Mouse (Mus musculus) lung, embryonic 14.5 days (tissue): ENCODE measurements around the gene Tex101. TPM values are rescaled to one million over a fixed set of nuclear protein-coding genes. Genes with fewer than 3 reads are reported as not detected.
A peak's percentile ranks its signal among the peaks of the same experiment; 100 is the strongest.

ENCODE experiments used
- ATAC-seq: fragments of 200-750 bp; cut with Nextera tagmentation; 2 replicates; pipeline ENCODE4 v1.8.0; 2017; ENCODE audit warnings: mild to moderate bottlenecking, moderate TSS enrichment, moderate library complexity; ENCODE audit not compliant: insufficient read depth
- DNase-seq: peaks from one replicate; pipeline ENCODE4 v3.0.0-alpha.2; 2015
- H3K27ac ChIP-seq: fragments of 300-500 bp; sonication (generic); 2 replicates; pipeline ENCODE4 v1.5.1; 2014; ENCODE audit warnings: low read depth, mild to moderate bottlenecking, moderate library complexity
- H3K27me3 ChIP-seq: fragments of 300-500 bp; sonication (generic); 2 replicates; pipeline ENCODE4 v1.6.1; 2014; ENCODE audit warnings: low read length, control low read depth; ENCODE audit not compliant: insufficient read depth
- H3K36me3 ChIP-seq: fragments of 300-500 bp; sonication (generic); 2 replicates; pipeline ENCODE4 v1.6.1; 2014; ENCODE audit warnings: control low read depth; ENCODE audit not compliant: insufficient read depth
- H3K4me1 ChIP-seq: fragments of 300-500 bp; sonication (generic); 2 replicates; pipeline ENCODE4 v1.6.1; 2014; ENCODE audit warnings: antibody characterized with exemption, control low read depth; ENCODE audit not compliant: insufficient read depth
- H3K4me2 ChIP-seq: fragments of 300-500 bp; sonication (generic); 2 replicates; pipeline ENCODE4 v1.6.1; 2014; ENCODE audit warnings: mild to moderate bottlenecking
- H3K4me3 ChIP-seq: fragments of 300-500 bp; sonication (generic); 2 replicates; pipeline ENCODE4 v1.5.1; 2014; ENCODE audit warnings: low read depth, low read length
- H3K9ac ChIP-seq: fragments of 300-500 bp; sonication (generic); 2 replicates; pipeline ENCODE4 v1.6.1; 2014
- H3K9me3 ChIP-seq: fragments of 300-500 bp; sonication (generic); 2 replicates; pipeline ENCODE4 v1.6.1; 2016; ENCODE audit warnings: low read depth, low read length, control low read depth
- CTCF ChIP-seq: IDR thresholded peaks from 2 replicates; pipeline ENCODE4 v1.5.1; 2016; ENCODE audit warnings: antibody characterized with exemption, low read depth
- WGBS: fragments of 180-500 bp; shearing (Covaris S2); extraction: QIAGEN DNeasy Blood & Tissue Kit; methylation state at CpG from one replicate; pipeline ENCODE4 v1.1.7; 2014; 5-methylcytosine and 5-hydroxymethylcytosine counted together
- polyA plus RNA-seq: library from polyadenylated mRNA; unstranded; fragments of >200 nt; fragmentation: Nextera tagmentation; extraction: Ambion mirVana; gene quantifications from 2 replicates; pipeline ENCODE4 v1.2.1, GENCODE M21; 2014

The Tex101 gene
- polyA plus RNA-seq, 1 experiment from 2014 or later, result not detected

- Histone ChIP-seq H3K9me3 (no peaks in the 10 kb centered on the region), H3K4me3 (no peak overlapping the region), H3K4me1 (no peaks in the 10 kb centered on the region), H3K27me3 (no peaks in the 10 kb centered on the region), H3K36me3 (no peaks in the 10 kb centered on the region), H3K4me2 (no peak overlapping the region), H3K27ac (no peak overlapping the region), H3K9ac (no peak overlapping the region)
- ATAC-seq (no peak), DNase-seq (no peak)
- 70% methylated on average over 7 of the region's 7 CpGs for WGBS
- no peak for TF ChIP-seq CTCF
Measured at GRCm38 (mm10) chr7:24646486-24646885, 30.0 kb downstream of the Tex101 start.

DNA sequence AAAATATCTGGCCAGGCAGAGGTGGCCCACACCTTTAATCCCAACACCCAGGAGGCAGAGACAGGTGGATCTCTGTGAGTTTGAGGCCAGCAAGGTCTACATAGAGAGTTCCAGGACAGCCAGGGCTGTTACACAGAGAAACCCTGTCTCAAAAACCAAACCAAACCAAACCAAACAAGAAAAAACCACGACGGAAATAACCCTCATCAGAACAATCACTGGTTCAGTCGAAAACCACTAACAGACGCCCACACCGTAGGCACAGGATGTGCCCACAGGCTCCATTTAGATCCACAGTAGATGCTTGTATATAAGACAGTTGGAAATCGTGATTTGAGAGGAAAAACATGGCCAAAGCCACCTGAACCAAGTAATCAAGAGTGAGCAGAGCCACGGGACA is 31.5 kb downstream of the Tex101 start:
- Histone ChIP-seq H3K27ac (no peak overlapping the region), H3K36me3 (no peaks in the 10 kb centered on the region), H3K9ac (no peak overlapping the region), H3K9me3 (no peaks in the 10 kb centered on the region), H3K4me1 (no peaks in the 10 kb centered on the region), H3K4me3 (no peak overlapping the region), H3K4me2 (no peak overlapping the region), H3K27me3 (0 out of 2 replicates have a peak, but pooled peaks cover 6% of the 10 kb centered on the region)
- DNase-seq (no peak), ATAC-seq (no peak)
- 69% methylated on average over 7 of the region's 7 CpGs for WGBS
- TF ChIP-seq CTCF, result no peak

GRCm38 (mm10) chr7:24644492-24644891 is 32.0 kb downstream of the Tex101 start:
- H3K4me2 ChIP-seq, result no peak overlapping the region
- H3K9me3 ChIP-seq, result no peaks in the 10 kb centered on the region
- no peaks in the 10 kb centered on the region for H3K36me3 ChIP-seq
- H3K4me3 ChIP-seq, result no peak overlapping the region
- whole genome bisulfite sequencing, result 80% methylated on average over 6 of the region's 6 CpGs
- no peak overlapping the region for H3K27ac ChIP-seq
- ATAC-seq (no peak), DNase-seq (no peak)
- H3K9ac ChIP-seq, result no peak overlapping the region
- no peaks in the 10 kb centered on the region for H3K4me1 ChIP-seq
- H3K27me3 ChIP-seq, result peaks cover 11% of the 10 kb centered on the region; the same call in 1 of the 2 replicates
- no peak for TF ChIP-seq CTCF

DNA sequence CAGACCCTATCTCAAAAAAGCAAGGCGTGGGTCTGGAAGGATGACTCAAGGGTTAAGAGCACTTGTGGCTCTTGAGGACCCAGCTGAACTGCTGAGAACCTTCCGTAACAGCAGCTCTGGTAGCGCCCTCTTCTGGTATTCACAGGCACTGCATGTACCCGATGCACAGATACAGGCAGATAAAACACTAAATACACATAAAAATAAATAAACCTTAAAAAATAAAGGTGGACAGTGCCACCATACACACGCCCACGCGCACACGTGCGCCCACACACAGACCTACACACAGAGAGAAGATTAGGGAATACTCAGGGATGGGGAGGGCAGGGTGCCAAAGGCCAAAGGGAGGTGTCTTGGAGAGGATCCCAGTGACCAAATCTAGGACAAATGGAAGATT is 34.0 kb downstream of the Tex101 start:
- Histone ChIP-seq H3K36me3 (no peaks in the 10 kb centered on the region), H3K4me3 (no peak overlapping the region), H3K4me2 (no peak overlapping the region), H3K9me3 (no peaks in the 10 kb centered on the region), H3K4me1 (0 out of 2 replicates have a peak, but pooled peaks cover 3% of the 10 kb centered on the region), H3K9ac (no peak overlapping the region), H3K27ac (no peak overlapping the region), H3K27me3 (peaks cover 30% of the 10 kb centered on the region)
- peak; percentile 78 for DNase-seq
- peak; percentile 75 for TF ChIP-seq CTCF
- 0 out of 2 replicates have a peak, but pooled peaks have one; percentile 27 for ATAC-seq
- WGBS, result 9% methylated on average over 9 of the region's 9 CpGs

- Histone ChIP-seq H3K27me3 (peaks cover 47% of the 10 kb centered on the region), H3K4me1 (0 out of 2 replicates have a peak, but pooled peaks cover 3% of the 10 kb centered on the region), H3K4me3 (no peak overlapping the region), H3K9me3 (no peaks in the 10 kb centered on the region), H3K9ac (no peak overlapping the region), H3K27ac (no peak overlapping the region), H3K36me3 (no peaks in the 10 kb centered on the region), H3K4me2 (no peak overlapping the region)
- DNase-seq, result no peak
- TF ChIP-seq CTCF, result no peak
- WGBS, result 62% methylated on average over 13 of the region's 13 CpGs
- no peak for ATAC-seq
Measured at GRCm38 (mm10) chr7:24640450-24640849, 36.0 kb downstream of the Tex101 start.

- ATAC-seq, result peak; percentile 36; the same call in 1 of the 2 replicates
- H3K9me3 ChIP-seq, result no peaks in the 10 kb centered on the region
- peak overlapping the region; percentile 36; the same call in 1 of the 2 replicates for H3K9ac ChIP-seq
- H3K36me3 ChIP-seq, result no peaks in the 10 kb centered on the region
- H3K4me1 ChIP-seq, result 0 out of 2 replicates have a peak, but pooled peaks cover 3% of the 10 kb centered on the region
- no peak overlapping the region for H3K27ac ChIP-seq
- peak overlapping the region; percentile 43 for H3K4me3 ChIP-seq
- 3% methylated on average over 35 of the region's 35 CpGs for WGBS
- TF ChIP-seq CTCF, result no peak
- peaks cover 47% of the 10 kb centered on the region for H3K27me3 ChIP-seq
- H3K4me2 ChIP-seq, result peak overlapping the region; percentile 88
- DNase-seq, result peak; percentile 69
Measured at GRCm38 (mm10) chr7:24638026-24638856, 38.2 kb downstream of the Tex101 start.

DNA sequence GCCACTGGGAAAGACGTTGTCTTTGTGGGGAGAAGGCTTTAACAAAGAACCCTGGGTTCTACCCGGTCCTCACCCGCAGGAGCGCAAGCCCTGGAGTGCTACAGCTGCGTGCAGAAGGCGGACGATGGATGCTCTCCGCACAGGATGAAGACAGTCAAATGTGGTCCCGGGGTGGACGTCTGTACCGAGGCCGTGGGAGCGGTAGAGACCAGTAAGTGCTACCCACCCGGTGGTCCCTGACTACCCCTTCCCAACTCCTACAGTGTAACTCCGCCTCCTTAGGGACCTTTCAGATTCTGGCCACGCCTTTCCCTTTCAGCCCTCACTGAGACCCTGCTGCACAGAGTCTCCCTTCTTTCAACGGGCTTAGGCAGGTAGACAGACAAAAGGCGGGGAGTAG is 39.4 kb downstream of the Tex101 start:
- TF ChIP-seq CTCF, result no peak
- no peak for DNase-seq
- H3K4me2 ChIP-seq, result peak overlapping the region; percentile 88; the same call in 1 of the 2 replicates
- no peak overlapping the region for H3K9ac ChIP-seq
- H3K36me3 ChIP-seq, result no peaks in the 10 kb centered on the region
- no peak overlapping the region for H3K27ac ChIP-seq
- H3K9me3 ChIP-seq, result no peaks in the 10 kb centered on the region
- 3% methylated on average over 18 of the region's 18 CpGs for WGBS
- peak overlapping the region; percentile 9; the same call in 1 of the 2 replicates for H3K4me3 ChIP-seq
- H3K27me3 ChIP-seq, result peaks cover 47% of the 10 kb centered on the region
- H3K4me1 ChIP-seq, result 0 out of 2 replicates have a peak, but pooled peaks cover 3% of the 10 kb centered on the region
- peak; percentile 10; the same call in 1 of the 2 replicates for ATAC-seq
